Mouse (Mus musculus) embryo, embryonic 11.5 days (tissue): ENCODE data around the gene Ahdc1.

Experiments used
- DNase-seq: peaks from one replicate; pipeline ENCODE4 v3.0.0-alpha.2; 2012; ENCODE audit warnings: low read depth, low spot score

Ahdc1 gene

DNA sequence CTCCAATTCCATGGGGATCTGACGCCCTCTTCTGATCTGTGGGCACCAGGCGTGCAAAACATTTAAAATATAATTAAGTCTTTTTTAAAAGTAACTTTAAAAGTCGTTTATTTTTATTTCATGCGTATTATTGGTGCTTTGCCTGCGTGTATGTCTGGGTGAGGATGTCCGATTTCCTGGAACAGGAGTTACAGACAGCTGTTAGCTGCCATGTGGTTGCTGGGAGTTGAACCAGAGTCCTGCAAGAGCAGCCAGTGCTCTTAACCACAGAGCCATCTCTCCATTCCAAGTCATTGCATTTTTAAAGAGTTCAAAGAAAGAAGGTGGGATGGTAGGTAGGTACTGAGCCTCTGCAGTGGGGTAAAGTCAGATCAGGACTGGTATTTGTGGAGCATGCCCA, 43.5 kb downstream of the Ahdc1 start:
- no peak for DNase-seq

- no peak for DNase-seq
Observed at GRCm38 (mm10) chr4:133055163-133055951, 44.3 kb downstream of the Ahdc1 start.

DNA sequence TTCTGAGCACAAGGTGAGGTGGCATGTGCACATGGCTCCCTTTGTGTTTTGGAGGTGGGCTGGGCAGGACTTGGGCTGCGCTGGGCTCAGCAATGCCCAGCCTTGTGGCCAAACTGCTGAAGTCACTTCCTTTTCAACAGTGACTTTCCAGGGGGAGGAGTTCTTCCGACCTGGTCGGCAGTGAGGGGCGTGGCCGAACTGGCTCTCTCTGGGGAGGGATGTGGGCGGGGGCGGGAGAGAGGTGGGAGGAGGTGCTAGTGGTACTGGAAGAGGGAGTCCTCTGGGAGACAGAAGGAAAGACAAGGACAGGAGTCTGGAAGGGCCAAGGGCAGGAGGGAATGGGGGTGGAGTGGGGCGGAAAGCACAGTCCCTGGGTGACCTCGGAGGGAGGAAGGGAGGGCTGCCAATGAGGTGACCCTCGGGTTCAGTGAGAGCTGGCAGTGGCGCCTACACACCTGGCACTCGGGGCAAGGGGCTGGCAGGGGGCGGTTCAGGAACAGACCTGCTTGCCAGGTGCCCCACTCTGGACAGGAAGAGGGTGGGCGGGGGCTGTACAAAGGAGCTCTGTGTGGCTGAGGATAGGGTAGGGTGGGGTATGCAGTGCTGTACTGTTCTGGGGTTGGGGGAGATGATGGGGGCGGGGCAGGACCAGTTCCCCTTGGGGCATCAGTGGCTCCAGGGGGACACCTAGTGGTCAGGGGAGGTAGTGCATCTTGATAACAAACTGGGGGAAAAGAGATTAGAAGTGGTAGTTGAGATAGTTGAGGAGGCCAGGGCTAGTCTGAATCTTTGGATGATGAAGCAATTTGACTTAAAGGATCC, 45.2 kb downstream of the Ahdc1 start:
- peak; percentile 61 for DNase-seq

DNA sequence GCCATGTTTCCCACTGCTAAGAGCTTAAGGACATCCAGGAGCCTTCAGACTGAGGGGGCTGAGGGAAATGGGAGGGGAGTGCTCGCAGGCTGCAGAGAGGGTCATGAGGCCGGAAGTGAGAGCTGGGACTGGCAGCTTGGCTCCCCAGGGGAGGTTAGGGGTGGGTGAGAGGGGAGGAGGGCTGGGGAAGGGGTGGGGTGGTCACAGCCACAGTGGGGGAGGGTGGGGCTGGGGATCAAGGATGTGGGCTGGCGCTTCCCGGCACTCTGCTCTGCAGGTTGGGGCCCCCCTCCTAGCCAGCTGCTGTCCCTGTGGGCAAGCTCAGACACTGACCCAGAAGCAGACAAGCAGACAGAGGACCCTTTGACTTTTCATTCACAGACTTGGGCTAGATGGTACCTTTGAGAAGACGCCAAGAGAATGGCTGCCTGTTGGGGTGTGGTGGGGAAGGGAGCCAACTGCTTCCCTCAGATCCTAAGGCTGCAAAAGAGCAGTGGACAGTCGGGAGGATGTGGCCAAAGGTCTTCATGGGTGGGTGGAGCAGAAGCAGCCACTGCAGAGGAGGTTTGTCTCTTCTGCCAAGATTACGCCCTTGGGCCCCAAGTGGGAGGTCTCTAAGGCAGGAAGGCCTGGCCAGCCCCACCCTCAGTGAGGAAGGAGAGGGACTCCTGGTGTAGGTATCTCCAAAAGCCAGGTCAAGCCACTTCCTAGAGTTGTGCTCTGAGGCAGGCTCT, 46.5 kb downstream of the Ahdc1 start:
- DNase-seq: no peak

DNA sequence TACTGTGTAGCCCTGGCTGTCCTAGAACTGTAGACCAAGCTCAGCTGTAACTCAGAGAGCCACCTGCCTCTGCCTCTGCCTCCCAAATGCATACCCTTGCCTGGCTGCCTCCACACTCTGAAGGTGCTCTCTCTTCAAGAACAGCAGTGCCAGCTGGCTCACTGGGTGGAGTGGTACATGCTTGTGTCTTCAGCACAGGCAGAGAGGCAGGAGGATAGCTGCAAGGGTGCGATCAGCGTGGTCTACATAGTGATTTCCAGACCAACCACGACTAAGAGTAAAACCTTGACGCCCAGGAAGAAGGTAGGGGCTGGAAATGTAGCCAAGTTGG, 47.0 kb downstream of the Ahdc1 start:
- DNase-seq: no peak

DNA sequence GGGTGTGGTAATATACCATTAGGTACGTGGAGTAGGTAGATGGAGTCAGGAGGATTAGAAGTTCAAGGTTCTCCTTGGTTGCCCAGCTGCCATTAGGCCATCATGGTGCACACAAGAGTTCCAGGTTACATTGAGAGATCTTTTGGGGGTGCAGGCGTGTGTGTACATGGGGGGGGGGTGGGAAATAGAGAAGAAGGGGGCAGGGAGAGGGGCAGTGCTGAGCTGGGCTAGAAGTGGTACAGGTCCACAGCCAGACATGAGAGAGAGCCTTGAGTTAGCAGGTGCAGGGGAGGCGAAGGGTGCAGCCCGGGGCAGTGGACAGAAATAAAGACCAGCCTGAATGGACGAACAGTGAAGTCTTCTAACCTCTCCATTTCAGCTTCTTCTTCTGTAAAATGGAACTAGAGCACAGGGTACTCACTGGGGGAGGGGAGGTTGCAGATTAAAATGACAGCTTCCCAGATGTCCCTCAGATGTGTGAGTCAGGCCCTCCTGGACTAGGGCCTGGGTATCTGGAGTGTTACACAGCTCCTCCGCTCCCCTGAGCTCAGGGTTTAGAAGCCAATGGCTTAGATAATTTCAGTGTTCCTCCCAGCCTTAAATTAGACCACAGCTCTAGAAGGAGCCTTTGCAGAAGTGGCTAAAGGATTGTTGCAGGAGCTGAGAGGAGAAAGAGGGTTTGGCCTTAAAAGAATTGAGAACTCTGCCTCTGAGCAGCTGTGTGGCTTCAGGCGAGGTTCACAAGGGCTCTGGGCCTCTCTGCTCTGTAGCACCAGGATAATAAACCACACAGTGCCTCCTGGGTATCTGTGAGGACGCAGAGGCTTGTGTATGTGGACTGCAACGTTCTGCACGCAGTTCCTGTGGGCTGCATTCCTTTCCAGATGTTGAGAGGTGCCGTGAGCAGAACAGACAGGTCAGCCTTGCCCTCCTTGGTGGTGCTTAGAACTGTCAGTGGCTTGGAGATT, 47.7 kb downstream of the Ahdc1 start:
- DNase-seq: no peak

GRCm38 (mm10) chr4:133060702-133061101, 49.6 kb downstream of the Ahdc1 start:
- DNase-seq: no peak

GRCm38 (mm10) chr4:133061798-133062197, 50.7 kb downstream of the Ahdc1 start:
- no peak for DNase-seq

DNA sequence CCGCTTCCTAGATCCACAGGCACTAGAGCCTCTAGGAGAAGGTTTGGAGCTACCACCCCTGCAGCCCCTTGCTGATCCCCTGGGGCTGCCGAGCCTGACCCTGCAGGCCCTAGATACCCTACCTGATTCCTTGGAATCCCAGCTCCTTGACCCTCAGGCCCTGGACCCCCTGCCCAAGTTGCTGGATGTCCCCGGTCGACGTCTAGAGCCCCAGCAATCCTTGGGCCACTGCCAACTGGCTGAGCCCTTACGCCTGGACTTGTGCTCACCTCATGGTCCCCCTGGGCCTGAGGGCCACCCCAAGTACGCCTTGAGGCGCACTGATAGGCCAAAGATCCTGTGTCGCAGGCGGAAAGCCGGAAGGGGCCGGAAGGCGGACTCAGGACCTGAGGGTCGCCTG, 51.2 kb downstream of the Ahdc1 start:
- no peak for DNase-seq

DNA sequence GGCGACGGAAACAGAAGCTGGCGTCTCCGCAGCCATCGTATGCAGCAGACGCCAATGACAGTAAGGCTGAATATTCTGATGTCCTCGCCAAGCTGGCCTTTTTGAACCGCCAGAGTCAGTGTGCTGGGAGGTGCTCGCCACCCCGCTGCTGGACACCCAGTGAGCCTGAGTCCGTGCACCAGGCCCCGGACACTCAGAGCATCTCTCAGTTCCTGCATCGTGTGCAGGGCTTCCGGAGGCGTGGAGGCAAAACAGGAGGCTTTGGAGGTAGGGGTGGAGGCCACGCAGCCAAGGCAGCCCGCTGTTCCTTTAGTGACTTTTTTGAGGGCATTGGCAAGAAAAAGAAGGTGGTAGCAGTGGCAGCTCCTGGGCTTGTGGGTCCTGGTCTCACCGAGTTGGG, 52.1 kb downstream of the Ahdc1 start:
- no peak for DNase-seq

DNA sequence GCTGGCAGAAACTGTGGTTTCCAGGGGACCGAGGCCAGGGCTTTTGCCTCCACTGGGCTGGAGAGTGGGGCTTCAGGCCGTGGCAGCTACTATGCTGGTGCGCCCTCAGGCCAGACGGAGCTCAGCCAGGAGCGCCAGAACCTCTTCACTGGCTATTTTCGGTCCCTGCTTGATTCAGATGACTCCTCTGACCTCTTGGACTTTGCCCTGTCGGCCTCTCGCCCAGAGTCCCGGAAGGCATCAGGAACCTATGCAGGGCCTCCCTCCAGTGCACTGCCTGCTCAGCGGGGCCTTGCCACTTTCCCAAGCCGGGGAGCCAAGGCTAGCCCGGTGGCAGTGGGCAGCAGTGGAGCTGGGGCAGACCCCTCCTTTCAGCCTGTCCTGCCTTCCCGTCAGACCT, 52.7 kb downstream of the Ahdc1 start:
- no peak for DNase-seq

DNA sequence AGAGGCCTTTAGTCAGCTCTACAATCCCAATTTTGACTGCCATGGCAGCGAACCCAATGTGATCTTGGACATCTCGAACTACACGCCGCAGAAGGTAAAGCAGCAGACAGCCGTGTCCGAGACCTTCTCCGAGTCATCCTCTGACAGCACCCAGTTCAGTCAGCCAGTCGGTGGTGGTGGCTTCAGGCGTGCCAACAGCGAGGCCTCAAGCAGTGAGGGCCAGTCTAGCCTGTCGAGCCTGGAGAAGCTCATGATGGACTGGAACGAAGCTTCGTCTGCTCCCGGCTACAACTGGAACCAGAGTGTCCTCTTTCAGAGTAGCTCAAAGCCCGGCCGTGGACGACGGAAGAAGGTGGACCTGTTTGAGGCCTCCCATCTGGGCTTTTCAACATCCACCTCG, 53.7 kb downstream of the Ahdc1 start:
- no peak for DNase-seq

- no peak for DNase-seq
Observed at GRCm38 (mm10) chr4:133065894-133066386, 54.9 kb downstream of the Ahdc1 start.

DNA sequence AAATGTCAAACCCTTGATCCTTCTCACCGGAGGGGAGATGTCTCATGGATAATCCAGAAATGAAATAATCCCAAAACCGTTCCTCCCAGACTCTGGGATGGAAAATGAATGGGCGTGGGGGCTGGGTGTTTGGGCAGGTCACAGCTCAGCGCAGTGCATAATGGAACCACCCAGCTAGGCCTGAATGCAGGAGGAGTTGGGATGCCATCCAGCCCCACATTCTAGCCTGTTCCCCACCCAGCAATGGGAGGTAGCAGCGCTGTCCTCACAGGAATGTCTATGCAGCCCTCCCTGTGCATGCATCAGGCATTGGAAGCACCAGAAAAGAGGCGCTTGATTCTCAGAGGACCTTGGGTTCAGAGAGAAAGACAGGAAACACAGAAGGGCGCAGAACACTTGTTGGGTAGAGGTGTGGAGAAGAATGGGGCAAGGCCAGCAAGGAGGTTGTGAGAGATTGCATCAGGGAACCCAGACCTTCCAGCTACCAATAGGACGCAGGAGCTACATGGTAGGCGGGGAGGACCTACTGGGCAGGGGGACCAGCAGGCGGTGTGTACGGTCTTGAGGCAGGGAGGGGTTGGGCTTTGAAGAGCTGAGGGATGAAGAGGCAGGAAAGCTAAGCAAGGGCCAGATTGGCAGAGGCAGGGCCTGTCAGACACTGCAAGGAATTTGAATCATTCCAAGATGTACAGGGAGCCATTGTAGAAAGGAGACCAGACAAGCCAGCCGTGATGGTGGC, 57.5 kb downstream of the Ahdc1 start:
- DNase-seq: no peak

- no peak for DNase-seq
Observed at GRCm38 (mm10) chr4:133070388-133070787, 59.3 kb downstream of the Ahdc1 start.

DNA sequence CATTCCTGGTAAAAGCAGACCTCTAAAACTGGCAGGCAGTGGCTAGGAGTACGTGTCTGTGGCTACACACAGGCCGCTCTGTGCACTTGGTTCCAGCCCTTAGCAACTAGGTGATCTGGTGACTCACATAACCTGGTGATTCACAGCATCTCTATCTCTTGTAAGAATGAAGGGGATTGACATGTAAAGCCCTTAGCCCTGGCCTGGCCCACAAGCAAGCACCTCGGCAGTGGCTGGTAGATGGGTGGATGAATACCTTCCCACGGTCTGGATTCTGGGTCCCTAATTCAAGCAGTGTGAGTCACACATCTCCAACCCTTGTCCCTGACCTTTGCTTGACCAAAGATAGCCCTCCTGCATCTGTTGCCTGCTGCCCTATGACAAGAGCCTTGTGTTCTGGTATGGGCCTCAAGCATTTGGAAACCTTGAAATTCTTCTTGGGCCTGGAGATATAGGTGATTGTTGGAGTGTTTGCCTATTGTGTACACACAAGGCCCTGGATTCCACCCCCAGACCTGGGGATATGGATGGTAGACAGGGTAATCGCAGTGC, 59.8 kb downstream of the Ahdc1 start:
- DNase-seq: no peak

- no peak for DNase-seq
Observed at GRCm38 (mm10) chr4:133073192-133073591, 62.1 kb downstream of the Ahdc1 start.

GRCm38 (mm10) chr4:133074070-133074819, 63.2 kb downstream of the Ahdc1 start:
- DNase-seq: no peak

DNA sequence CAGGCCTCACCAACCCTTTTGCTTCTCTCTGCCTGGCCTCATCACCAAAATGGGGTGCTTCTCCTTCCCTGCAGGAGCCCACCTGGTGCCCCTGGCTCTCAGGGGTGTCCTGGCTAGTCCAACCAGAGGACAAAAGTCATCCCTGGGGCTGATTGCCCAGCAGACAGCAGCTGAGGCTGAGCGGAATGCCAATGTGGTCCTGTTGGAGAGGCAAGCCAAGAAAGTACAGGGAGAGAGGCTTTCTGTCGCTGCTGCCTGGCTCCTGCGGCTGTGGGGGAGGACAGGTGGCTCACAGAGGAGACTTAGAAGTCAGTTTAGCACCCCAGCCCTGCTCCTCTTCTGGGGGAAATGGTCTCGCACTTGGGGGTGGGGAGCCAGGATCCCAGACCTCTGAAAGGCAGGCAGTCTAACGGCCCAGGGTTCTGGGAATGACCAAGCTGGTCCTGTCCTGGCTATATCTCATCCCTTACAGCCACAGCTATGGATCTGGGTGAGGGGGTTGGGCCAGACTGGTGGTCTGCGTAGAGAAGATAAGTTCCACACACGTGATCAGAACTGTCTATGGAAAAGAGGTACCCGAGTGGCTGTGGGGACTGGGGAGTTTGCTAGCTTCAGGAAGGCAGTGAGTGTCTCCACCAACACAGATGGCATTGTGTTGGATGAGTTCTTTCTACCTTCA, 64.0 kb downstream of the Ahdc1 start:
- DNase-seq: no peak
